Mouse (Mus musculus): Measurements from ENCODE around the gene Mmp14.

Gene Mmp14

GRCm38 (mm10) chr14:54475941-54476844, 44.8 kb downstream of the Mmp14 start, which contains the start of gene Rem2:
Gene Rem2, plus strand, starts transcription at chr14:54476100.
- 2% methylated on average over 23 of the region's 23 CpGs for whole genome bisulfite sequencing

- WGBS = 89% methylated on average over 15 of the region's 15 CpGs
Measured at GRCm38 (mm10) chr14:54477172-54477909, 45.9 kb downstream of the Mmp14 start.

- 30% methylated on average over 40 of the region's 40 CpGs for WGBS
Measured at GRCm38 (mm10) chr14:54479451-54479920, 48.1 kb downstream of the Mmp14 start.

GRCm38 (mm10) chr14:54480673-54481072, 49.3 kb downstream of the Mmp14 start:
- 84% methylated on average over 6 of the region's 6 CpGs for WGBS

- WGBS = 79% methylated on average over 8 of the region's 8 CpGs
Measured at GRCm38 (mm10) chr14:54481402-54481801, 50.0 kb downstream of the Mmp14 start.

- WGBS = 45% methylated on average over 9 of the region's 9 CpGs
Measured at GRCm38 (mm10) chr14:54482498-54482897, 51.1 kb downstream of the Mmp14 start.

GRCm38 (mm10) chr14:54485899-54486298, 54.5 kb downstream of the Mmp14 start:
- 93% methylated on average over 7 of the region's 7 CpGs for WGBS

- WGBS = 36% methylated on average over 2 of the region's 2 CpGs
Measured at GRCm38 (mm10) chr14:54487732-54488131, 56.3 kb downstream of the Mmp14 start.

GRCm38 (mm10) chr14:54492345-54493131, 61.1 kb downstream of the Mmp14 start:
- 47% methylated on average over 18 of the region's 18 CpGs for WGBS

GRCm38 (mm10) chr14:54493236-54493635, 61.8 kb downstream of the Mmp14 start:
- WGBS = 87% methylated on average over 5 of the region's 5 CpGs

GRCm38 (mm10) chr14:54494234-54494633, 62.8 kb downstream of the Mmp14 start:
- 4% methylated on average over 3 of the region's 3 CpGs for WGBS

All from cerebral cortex, adult 2 months (tissue).